Mouse (Mus musculus) retina, adult 2 months (tissue): ENCODE data around the gene Bcl6.

Experiments
- DNase-seq: peaks from one replicate; pipeline ENCODE4 v3.0.0-alpha.2; 2012; ENCODE audit warnings: low read depth, low spot score

Gene Bcl6

DNA sequence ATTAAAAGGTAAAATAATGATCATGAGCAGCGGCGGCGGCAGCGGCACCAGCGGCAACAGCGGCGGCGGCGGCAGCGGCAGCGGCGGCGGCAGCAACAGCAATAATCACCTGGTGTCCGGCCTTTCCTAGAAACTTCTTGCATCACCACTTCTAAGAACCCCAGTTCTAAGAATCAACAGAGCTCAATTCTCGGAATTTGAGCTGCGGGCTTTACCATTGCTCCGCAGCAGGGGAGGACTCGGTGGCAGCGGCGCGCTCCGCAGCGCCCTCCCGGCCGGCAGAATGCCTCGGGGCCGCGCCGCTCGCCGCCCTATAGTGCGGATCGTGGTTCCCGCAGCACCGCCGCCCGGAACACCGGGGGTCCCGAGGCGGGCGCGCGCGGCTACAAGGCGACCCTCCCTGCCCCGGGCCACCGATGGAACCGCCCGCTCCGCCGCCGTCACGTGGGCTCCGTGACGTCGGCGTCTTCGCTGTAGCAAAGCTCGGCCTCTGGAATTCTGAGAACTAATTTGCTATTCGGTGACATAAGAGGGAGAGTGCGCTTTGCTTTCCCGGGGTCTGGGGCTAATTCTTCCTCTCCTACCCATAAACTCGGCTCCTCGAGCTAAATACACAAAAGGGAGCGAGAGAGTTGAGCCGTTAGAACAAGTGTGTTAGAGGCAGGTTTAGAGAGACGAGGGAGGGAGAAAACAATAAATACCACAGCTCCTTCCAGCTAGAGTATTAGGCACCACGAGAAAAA lies at the start of gene Bcl6, which contains the start of gene Gm37419:
Gene Bcl6, minus strand, starts transcription at position 387 of the 743 bp plus-strand sequence.
Gene Gm37419, plus strand, starts transcription at position 17 of the 743 bp plus-strand sequence.
- peak; percentile 81 for DNase-seq

DNA sequence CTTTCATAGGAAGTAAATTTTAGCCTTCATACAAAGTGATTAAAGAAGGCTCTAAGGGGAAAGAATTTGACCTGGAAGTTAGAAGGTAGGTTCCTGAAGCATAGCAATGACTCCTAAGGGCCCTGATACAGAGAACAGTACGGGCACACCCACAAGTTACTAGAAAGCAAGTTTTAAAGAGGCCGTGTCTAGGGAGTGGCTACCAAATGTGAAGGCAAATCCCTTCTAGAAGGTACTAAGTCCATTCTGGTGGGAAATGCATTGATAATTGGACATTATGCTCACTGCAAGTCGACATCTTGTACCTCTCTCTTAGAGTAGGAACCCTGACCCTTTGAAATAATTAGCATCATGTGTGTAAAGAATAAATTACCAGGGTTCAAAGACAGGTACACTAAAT lies 47.7 kb upstream of the Bcl6 start:
- DNase-seq, result no peak

DNA sequence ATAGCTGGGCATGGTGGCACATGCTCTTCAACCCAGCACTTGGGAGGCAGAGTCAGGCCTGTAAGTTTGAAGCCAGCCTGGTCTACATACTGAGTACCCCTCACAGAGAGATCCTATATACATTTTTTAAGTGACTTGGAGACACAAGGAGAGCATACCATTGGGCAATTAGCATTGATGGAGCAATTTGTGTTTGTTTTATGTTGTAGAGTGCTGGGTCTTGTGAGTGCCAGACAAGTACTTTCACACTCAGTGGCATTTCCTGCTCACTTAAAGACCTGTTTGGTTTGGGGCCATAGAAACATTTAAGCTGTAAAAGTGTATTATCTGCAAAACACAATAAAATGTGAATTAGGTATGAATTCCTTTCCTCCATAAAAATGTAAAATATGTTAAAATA lies 47.1 kb upstream of the Bcl6 start:
- no peak for DNase-seq

- DNase-seq, result no peak
These were observed 45.8 kb upstream of the Bcl6 start for GRCm38 (mm10) chr16:24034450-24034849.

GRCm38 (mm10) chr16:24033259-24033658 lies 44.6 kb upstream of the Bcl6 start:
- no peak for DNase-seq

- DNase-seq, result no peak
These were observed 41.5 kb upstream of the Bcl6 start for GRCm38 (mm10) chr16:24029965-24030672.

GRCm38 (mm10) chr16:24025442-24025841 lies 36.8 kb upstream of the Bcl6 start:
- DNase-seq, result no peak

DNA sequence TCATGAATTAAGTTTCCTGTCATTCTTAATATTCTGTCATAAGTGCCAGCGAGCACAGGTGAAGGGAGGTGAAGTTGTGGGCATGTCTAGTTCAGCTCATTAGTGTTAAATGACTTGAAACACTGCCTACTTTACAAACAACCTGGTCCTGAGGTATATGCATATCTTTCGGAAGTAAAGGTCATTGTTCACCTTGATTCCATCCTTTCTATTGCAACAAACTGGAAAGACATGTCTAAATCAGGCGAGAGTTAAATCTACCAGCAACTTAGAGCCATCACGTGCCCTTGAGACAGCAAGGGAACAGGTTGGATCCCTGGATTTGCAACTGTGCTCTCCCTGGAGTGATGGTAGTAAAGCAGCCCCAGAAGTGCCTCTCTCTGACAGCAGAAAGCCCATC lies 34.0 kb upstream of the Bcl6 start:
- no peak for DNase-seq

GRCm38 (mm10) chr16:24021722-24022121 lies 33.1 kb upstream of the Bcl6 start:
- no peak for DNase-seq

- no peak for DNase-seq
These were observed 28.1 kb upstream of the Bcl6 start for GRCm38 (mm10) chr16:24016742-24017141.

DNA sequence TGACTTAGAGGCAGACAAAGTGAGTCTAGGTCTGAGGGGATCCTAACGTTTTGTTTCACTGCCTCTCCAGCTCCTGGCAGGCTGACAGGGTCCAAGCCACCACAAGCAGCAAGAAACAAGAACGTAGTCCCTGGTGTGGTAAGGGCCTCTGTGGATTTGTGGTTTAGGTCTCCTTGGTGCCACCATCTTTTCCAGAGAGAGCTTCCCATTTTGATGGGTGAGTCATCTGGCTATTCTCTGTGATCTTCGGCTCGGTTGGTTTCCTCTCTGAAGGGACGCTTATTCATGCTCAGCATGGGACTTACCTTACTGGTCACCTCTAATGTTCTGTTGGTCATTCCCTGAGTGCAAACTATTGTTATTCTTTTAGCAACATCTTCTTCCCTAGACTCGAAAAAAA lies 27.6 kb upstream of the Bcl6 start:
- no peak for DNase-seq

GRCm38 (mm10) chr16:24014378-24014777 lies 25.7 kb upstream of the Bcl6 start:
- DNase-seq, result no peak

DNA sequence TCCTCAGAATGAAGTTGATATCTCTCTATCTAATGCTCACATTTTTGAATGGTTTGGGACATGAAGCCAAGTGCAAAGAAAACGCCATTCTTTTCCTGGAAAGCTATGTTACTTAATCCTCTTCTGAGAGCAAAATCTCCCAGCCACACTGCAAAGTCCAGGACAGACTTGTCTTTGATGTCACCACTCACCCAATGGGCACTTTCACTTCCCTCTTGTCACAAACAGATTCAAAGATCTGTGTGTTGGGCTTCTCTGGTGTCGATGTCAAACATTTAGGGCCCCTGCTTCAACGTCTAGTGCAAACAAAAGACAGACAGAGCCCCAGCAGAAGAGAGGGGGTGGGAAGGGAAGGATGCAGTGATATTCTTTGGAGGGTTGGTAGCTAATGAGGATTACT lies 23.4 kb upstream of the Bcl6 start:
- no peak for DNase-seq

- DNase-seq, result no peak
These were observed 22.7 kb upstream of the Bcl6 start for GRCm38 (mm10) chr16:24011306-24011705.

DNA sequence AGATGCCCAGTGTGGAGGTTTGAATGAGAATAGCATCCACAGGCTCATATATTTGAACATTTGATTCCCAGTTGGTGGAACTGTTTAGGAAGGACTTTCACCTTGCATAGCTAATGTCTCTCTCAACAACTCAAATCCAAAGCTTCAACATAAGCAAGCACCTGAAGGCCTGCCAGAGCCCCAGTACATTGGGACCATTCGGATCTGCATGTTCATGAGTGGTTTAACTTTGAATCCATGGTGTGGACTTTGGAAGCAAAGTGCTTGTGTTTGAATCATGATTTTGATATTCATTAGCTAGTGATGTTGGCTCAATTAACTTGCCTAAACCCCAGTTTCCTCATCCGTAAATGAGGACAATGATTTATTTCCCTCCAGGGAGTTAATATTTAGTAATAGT lies 21.2 kb upstream of the Bcl6 start:
- no peak for DNase-seq

- no peak for DNase-seq
These were observed 17.3 kb upstream of the Bcl6 start for GRCm38 (mm10) chr16:24005928-24006327.

DNA sequence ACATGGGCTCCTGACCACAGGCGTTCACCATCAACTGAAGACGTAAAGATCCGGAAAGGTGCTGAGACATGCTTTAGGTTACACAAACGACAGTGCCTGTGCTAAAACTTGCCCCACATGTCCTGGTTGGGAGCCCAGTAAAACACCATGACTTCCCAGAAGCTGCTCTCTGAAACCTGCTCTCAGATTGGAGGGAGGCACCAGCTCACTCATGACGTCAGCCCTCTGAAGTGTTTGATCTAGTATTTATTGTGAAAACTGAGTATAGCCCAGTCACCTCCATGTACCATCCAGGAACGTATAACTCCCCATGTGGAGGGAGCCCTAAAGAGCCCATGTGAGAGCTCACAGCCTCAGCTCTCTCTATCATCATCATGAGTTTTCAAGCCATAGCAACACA lies 9.3 kb upstream of the Bcl6 start:
- DNase-seq, result no peak

- no peak for DNase-seq
These were observed 8.6 kb upstream of the Bcl6 start for GRCm38 (mm10) chr16:23997228-23997627.

DNA sequence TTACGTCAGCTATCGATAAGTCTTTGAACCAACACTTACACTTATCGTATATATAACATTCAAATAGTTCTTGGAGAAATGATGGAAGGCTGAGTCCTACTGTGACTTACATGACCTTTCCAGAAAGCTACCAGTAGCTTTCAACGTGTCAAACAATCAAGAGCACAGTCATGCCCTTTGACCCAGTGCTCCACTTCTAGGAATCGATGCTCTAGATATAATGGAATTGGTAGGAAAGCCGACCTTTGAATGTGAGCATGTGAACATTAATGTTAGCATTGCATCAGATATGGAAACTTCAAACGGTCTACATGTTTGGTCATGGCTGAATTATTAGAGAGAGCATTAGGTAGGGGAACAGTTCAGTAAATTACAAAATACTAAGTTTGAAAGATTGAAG lies 7.7 kb upstream of the Bcl6 start:
- DNase-seq, result no peak

DNA sequence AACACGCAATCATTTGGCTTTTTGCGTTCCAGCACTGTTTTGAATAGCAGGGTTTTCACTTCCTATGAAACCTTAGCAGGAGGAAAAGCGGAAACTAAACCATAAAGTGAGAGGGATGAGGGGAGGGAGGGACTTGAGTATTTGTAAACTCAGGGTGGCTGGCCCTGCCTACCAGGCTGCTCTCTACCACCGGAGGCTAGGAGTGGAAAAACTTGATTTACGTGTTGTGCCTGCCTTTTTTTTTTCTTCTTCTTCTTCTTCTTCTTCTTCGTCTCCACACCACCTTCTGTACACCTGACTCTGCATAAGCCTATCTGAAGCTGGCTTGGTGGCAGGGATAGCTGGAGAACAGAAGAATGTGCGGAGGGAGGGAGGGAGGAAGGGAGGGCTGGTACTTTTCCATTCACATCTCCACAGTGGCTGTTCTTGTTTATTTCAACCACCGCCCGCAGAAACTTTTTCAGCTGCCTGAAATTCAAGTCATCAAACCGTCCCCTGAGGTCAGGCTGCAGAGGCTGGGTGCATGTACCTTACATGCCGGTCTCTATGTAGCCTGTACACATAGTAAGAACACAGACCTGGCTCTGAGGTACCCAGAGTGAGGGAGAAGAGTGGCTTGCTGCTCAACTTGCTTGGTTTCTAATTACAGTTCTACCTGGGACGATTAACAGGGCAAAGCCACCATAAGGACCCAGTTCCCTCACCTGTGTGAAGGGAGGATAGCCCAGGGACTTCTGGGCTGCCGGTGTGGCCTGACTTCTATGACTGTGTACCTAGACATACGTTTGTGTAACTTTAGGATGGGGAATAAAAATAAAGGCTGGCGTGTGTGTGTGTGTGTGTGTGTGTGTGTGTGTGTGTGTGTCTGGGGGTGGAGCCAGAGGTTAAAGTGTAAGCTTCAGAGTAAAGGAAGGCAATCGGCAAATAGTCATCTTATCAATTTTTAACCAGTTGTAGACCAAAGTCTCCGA lies 5.0 kb upstream of the Bcl6 start:
- no peak for DNase-seq

GRCm38 (mm10) chr16:23991846-23992580 lies 3.4 kb upstream of the Bcl6 start:
- DNase-seq, result no peak
